Mouse (Mus musculus) testis, adult 2 months (tissue): ENCODE measurements around the gene Ifitm1. TPM values are rescaled to one million over a fixed set of nuclear protein-coding genes. Genes with fewer than 3 reads are reported as not detected.

Experiments used
- H3K27ac ChIP-seq: fragments of 200-500 bp; 2 replicates; pipeline ENCODE4 v1.5.1; 2012; ENCODE audit warnings: low read depth, low read length; ENCODE audit not compliant: control insufficient read depth, insufficient read depth
- H3K27me3 ChIP-seq: fragments of 200-500 bp; 2 replicates; pipeline ENCODE4 v1.6.1; 2012; ENCODE audit warnings: mild to moderate bottlenecking, low read length, moderate library complexity; ENCODE audit not compliant: control insufficient read depth, insufficient read depth
- H3K36me3 ChIP-seq: fragments of 200-500 bp; 2 replicates; pipeline ENCODE4 v1.6.1; 2012; ENCODE audit warnings: mild to moderate bottlenecking, low read length; ENCODE audit not compliant: control insufficient read depth, insufficient read depth
- H3K4me1 ChIP-seq: fragments of 200-500 bp; 2 replicates; pipeline ENCODE4 v1.6.1; 2012; ENCODE audit warnings: low read length; ENCODE audit not compliant: control insufficient read depth, insufficient read depth
- H3K4me3 ChIP-seq: fragments of 200-500 bp; 2 replicates; pipeline ENCODE4 v1.5.1; 2012; ENCODE audit warnings: low read depth, mild to moderate bottlenecking, low read length, moderate library complexity, mixed read lengths; ENCODE audit not compliant: control insufficient read depth
- CTCF ChIP-seq: fragments of 200-500 bp; IDR thresholded peaks from 2 replicates; pipeline ENCODE4 v1.5.1; 2012; ENCODE audit warnings: low read depth, mild to moderate bottlenecking, inconsistent platforms, low read length, moderate library complexity; ENCODE audit not compliant: control insufficient read depth, insufficient read depth, insufficient replicate concordance
- POLR2A ChIP-seq: fragments of 200-500 bp; IDR thresholded peaks from 2 replicates; pipeline ENCODE4 v1.6.1; 2012; ENCODE audit warnings: low read depth, mild to moderate bottlenecking, inconsistent platforms, low read length, moderate library complexity; ENCODE audit not compliant: control insufficient read depth
- polyA plus RNA-seq: library from polyadenylated mRNA; depleted of rRNA; stranded (reverse); fragments of >200 nt; gene quantifications from 2 replicates; pipeline ENCODE4 v1.2.3, GENCODE M21; 2012

Gene Ifitm1
- polyA plus RNA-seq, 1 experiment, result 3.0 TPM

- Histone ChIP-seq H3K4me1 (peaks cover 3% of the 10 kb centered on the region; the same call in 1 of the 2 replicates), H3K27ac (no peak overlapping the region)
- no peak for TF ChIP-seq CTCF
Observed at GRCm38 (mm10) chr7:140944236-140944635, 22.8 kb upstream of the Ifitm1 start.

GRCm38 (mm10) chr7:140945247-140945646 lies 21.8 kb upstream of the Ifitm1 start:
- H3K36me3 ChIP-seq, result no peaks in the 10 kb centered on the region
- no peak overlapping the region for H3K4me3 ChIP-seq
- no peak overlapping the region for H3K27ac ChIP-seq

More at GRCm38 (mm10) chr7:140944236-140944635, 22.8 kb upstream of the Ifitm1 start:
- Histone ChIP-seq H3K36me3 (no peaks in the 10 kb centered on the region), H3K27me3 (no peaks in the 10 kb centered on the region), H3K4me3 (no peak overlapping the region)

GRCm38 (mm10) chr7:140946311-140946710 lies 20.7 kb upstream of the Ifitm1 start:
- Histone ChIP-seq H3K27ac (no peak overlapping the region), H3K36me3 (no peaks in the 10 kb centered on the region), H3K27me3 (no peaks in the 10 kb centered on the region), H3K4me3 (no peak overlapping the region), H3K4me1 (peaks cover 3% of the 10 kb centered on the region; the same call in 1 of the 2 replicates)
- TF ChIP-seq POLR2A (no peak), CTCF (no peak)

More at GRCm38 (mm10) chr7:140945247-140945646, 21.8 kb upstream of the Ifitm1 start:
- H3K27me3 ChIP-seq, result no peaks in the 10 kb centered on the region
- peaks cover 3% of the 10 kb centered on the region; the same call in 1 of the 2 replicates for H3K4me1 ChIP-seq
- no peak for TF ChIP-seq CTCF
- no peak for TF ChIP-seq POLR2A

- peaks cover 3% of the 10 kb centered on the region; the same call in 1 of the 2 replicates for H3K4me1 ChIP-seq
- no peaks in the 10 kb centered on the region for H3K36me3 ChIP-seq
- no peak overlapping the region for H3K27ac ChIP-seq
- H3K4me3 ChIP-seq, result no peak overlapping the region
- TF ChIP-seq POLR2A (no peak), CTCF (no peak)
- no peaks in the 10 kb centered on the region for H3K27me3 ChIP-seq
Observed at GRCm38 (mm10) chr7:140946980-140947379, 20.0 kb upstream of the Ifitm1 start.

- no peaks in the 10 kb centered on the region for H3K36me3 ChIP-seq
Observed at GRCm38 (mm10) chr7:140948161-140948560, 18.9 kb upstream of the Ifitm1 start.

GRCm38 (mm10) chr7:140949255-140949654 lies 17.8 kb upstream of the Ifitm1 start:
- Histone ChIP-seq H3K4me1 (peaks cover 3% of the 10 kb centered on the region; the same call in 1 of the 2 replicates), H3K27ac (no peak overlapping the region), H3K36me3 (no peaks in the 10 kb centered on the region), H3K27me3 (no peaks in the 10 kb centered on the region), H3K4me3 (no peak overlapping the region)
- TF ChIP-seq POLR2A, result no peak
- TF ChIP-seq CTCF, result no peak

More at GRCm38 (mm10) chr7:140948161-140948560, 18.9 kb upstream of the Ifitm1 start:
- no peak for TF ChIP-seq POLR2A
- no peak for TF ChIP-seq CTCF
- no peaks in the 10 kb centered on the region for H3K27me3 ChIP-seq
- H3K4me1 ChIP-seq, result peaks cover 3% of the 10 kb centered on the region; the same call in 1 of the 2 replicates
- H3K27ac ChIP-seq, result no peak overlapping the region; the same call in 1 of the 2 replicates
- no peak overlapping the region for H3K4me3 ChIP-seq

GRCm38 (mm10) chr7:140949824-140950530 lies 17.0 kb upstream of the Ifitm1 start, which contains the start of gene Ifitm5:
Gene Ifitm5, minus strand, starts transcription at chr7:140950291.
- Histone ChIP-seq H3K36me3 (no peaks in the 10 kb centered on the region), H3K4me1 (peaks cover 3% of the 10 kb centered on the region; the same call in 1 of the 2 replicates), H3K27ac (no peak within 1 kb of the TSS), H3K27me3 (no peaks in the 10 kb centered on the region), H3K4me3 (no peak within 1 kb of the TSS)
- no peak for TF ChIP-seq CTCF
- TF ChIP-seq POLR2A, result no peak
